Mouse (Mus musculus) testis, adult 2 months (tissue): Measurements from ENCODE around the gene Rbm34. TPM values are rescaled to one million over a fixed set of nuclear protein-coding genes. Genes with fewer than 3 reads are reported as not detected.
A peak's percentile ranks its signal among the peaks of the same experiment; 100 is the strongest.

ENCODE experiments used
- H3K27ac ChIP-seq: fragments of 200-500 bp; 2 replicates; pipeline ENCODE4 v1.5.1; 2012; ENCODE audit warnings: low read depth, low read length; ENCODE audit not compliant: control insufficient read depth, insufficient read depth
- H3K27me3 ChIP-seq: fragments of 200-500 bp; 2 replicates; pipeline ENCODE4 v1.6.1; 2012; ENCODE audit warnings: mild to moderate bottlenecking, low read length, moderate library complexity; ENCODE audit not compliant: control insufficient read depth, insufficient read depth
- H3K36me3 ChIP-seq: fragments of 200-500 bp; 2 replicates; pipeline ENCODE4 v1.6.1; 2012; ENCODE audit warnings: mild to moderate bottlenecking, low read length; ENCODE audit not compliant: control insufficient read depth, insufficient read depth
- H3K4me1 ChIP-seq: fragments of 200-500 bp; 2 replicates; pipeline ENCODE4 v1.6.1; 2012; ENCODE audit warnings: low read length; ENCODE audit not compliant: control insufficient read depth, insufficient read depth
- H3K4me3 ChIP-seq: fragments of 200-500 bp; 2 replicates; pipeline ENCODE4 v1.5.1; 2012; ENCODE audit warnings: low read depth, mild to moderate bottlenecking, low read length, moderate library complexity, mixed read lengths; ENCODE audit not compliant: control insufficient read depth
- CTCF ChIP-seq: fragments of 200-500 bp; IDR thresholded peaks from 2 replicates; pipeline ENCODE4 v1.5.1; 2012; ENCODE audit warnings: low read depth, mild to moderate bottlenecking, inconsistent platforms, low read length, moderate library complexity; ENCODE audit not compliant: control insufficient read depth, insufficient read depth, insufficient replicate concordance
- POLR2A ChIP-seq: fragments of 200-500 bp; IDR thresholded peaks from 2 replicates; pipeline ENCODE4 v1.6.1; 2012; ENCODE audit warnings: low read depth, mild to moderate bottlenecking, inconsistent platforms, low read length, moderate library complexity; ENCODE audit not compliant: control insufficient read depth
- polyA plus RNA-seq: library from polyadenylated mRNA; depleted of rRNA; stranded (reverse); fragments of >200 nt; gene quantifications from 2 replicates; pipeline ENCODE4 v1.2.3, GENCODE M21; 2012

Rbm34 gene
- polyA plus RNA-seq, 1 experiment = 2.6 TPM

DNA sequence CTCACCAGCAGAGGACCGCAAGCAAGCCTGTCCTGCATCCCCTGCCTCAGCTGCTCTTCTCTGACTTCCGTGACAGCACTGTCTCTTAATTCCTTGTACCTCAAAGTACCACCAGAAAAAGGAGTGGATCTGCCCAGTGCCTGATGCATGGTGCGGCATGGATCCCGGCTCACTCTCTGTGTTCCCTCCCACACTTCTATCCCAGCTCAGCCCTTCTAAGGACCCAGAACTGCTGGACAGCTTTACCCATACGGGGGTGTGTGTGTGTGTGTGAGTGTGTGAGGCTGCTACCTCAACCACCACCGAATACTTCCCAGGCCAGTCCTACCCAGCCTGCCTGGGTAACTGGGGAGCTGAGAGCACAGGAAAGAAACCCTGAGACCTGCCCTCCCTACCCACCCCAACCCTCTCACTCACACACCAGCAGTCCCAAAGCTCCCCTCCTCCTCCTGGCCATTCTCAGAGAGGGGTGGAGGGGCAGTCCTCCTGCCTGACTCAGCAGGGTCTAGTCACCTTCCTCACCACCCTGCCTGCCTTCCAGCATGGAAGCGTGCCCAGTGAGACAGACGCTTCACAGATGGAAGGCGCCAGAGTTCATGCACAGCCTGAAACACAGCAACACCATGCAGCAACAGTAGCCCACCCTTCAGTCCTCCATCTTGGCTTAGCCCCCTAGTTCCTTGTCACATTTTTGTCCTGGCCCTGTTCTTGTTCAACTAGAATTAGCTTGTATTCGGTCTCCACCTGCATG lies 41.9 kb downstream of the Rbm34 start:
- Histone ChIP-seq H3K4me1 (no peaks in the 10 kb centered on the region; the same call in 1 of the 2 replicates), H3K36me3 (no peaks in the 10 kb centered on the region; the same call in 1 of the 2 replicates), H3K27ac (no peak overlapping the region), H3K27me3 (no peaks in the 10 kb centered on the region), H3K4me3 (no peak overlapping the region)
- TF ChIP-seq CTCF = no peak
- no peak for TF ChIP-seq POLR2A

DNA sequence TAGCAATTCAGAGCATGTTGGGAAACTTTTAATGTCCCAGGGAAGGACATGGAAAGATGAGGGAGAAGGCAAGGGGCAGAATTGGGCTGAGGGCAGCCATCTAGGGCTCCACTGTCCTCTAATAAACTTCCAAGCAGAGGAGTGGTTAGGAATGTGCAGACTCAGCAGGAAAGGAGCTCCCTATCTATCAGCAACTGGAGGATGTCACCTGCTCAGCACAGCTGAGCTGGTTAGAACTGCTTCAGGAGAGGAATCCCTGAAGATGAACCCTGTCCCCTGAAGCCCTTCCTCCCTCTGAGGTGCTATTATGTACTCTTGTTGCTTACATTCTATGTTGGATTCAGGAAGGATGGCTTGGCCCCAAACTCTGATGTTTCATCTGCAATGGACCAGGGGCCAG lies 42.8 kb downstream of the Rbm34 start:
- H3K27me3 ChIP-seq = no peaks in the 10 kb centered on the region
- H3K4me1 ChIP-seq = no peaks in the 10 kb centered on the region; the same call in 1 of the 2 replicates
- TF ChIP-seq CTCF = no peak
- H3K27ac ChIP-seq = no peak overlapping the region
- no peak overlapping the region for H3K4me3 ChIP-seq
- no peaks in the 10 kb centered on the region; the same call in 1 of the 2 replicates for H3K36me3 ChIP-seq

DNA sequence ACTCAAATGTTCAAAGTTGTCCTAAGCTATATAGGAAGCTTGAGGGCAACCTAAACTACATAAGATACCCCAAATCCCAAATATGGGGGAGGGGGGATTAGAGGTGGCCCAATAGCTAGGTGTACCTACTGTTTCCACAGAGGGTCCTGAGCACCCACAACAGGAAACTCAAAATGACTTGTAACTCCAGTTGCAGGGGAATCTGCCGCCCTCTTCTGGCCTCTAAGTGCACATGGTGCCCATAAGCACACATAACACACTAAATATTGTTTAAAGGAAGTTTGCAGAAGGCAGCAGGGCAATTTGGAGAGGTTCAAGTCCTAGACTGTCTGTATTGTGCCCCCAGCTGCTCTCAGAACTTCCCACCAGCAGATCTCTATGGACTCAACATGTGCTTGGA lies 43.8 kb downstream of the Rbm34 start:
- Histone ChIP-seq H3K27me3 (no peaks in the 10 kb centered on the region), H3K4me1 (no peaks in the 10 kb centered on the region), H3K27ac (no peak overlapping the region), H3K4me3 (no peak overlapping the region), H3K36me3 (no peaks in the 10 kb centered on the region)
- TF ChIP-seq CTCF (no peak), POLR2A (no peak)

DNA sequence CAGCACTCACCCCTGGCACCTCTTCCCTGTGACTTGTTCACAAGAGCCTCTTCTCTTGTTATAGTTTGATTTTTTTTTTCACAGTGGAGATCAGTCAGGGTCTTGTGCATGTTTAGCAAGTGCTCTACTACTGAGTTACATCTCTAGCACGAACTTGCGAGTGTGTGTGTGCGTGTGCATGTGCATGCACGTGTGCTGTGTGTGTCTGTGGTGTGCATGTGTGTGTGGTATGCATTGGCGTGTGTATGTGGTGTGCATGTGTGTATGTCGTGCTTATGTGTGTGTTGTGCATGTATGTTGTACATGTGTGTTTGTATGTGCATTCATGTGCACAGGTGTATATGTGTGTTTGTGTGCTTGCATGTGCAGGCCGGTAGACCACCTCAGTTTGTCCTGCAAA lies 47.9 kb downstream of the Rbm34 start:
- H3K27ac ChIP-seq = no peak overlapping the region
- no peaks in the 10 kb centered on the region for H3K36me3 ChIP-seq
- H3K4me3 ChIP-seq = no peak overlapping the region
- no peaks in the 10 kb centered on the region; the same call in 1 of the 2 replicates for H3K4me1 ChIP-seq
- TF ChIP-seq POLR2A (no peak), CTCF (no peak)
- no peaks in the 10 kb centered on the region for H3K27me3 ChIP-seq

DNA sequence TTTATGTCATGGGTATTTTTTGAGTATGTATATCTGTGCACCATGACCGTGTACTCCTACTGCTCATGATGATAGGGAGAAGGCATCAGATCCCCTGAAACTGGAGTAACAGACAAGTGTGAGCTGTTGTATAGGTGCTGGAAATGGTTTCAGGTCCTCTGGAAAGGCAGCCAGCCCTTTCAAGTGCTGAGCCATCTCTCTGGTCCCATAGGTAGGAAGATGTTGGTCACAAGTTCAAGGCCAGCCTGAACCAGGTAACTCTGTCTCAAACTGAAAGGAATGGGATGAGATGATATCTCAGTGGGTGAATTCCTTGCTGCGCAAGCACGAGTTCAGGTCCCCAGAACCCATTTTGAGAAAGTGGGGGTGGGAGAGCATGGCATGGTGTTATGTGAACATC lies 49.4 kb downstream of the Rbm34 start:
- H3K4me1 ChIP-seq = no peaks in the 10 kb centered on the region; the same call in 1 of the 2 replicates
- no peak overlapping the region for H3K4me3 ChIP-seq
- H3K27me3 ChIP-seq = no peaks in the 10 kb centered on the region
- no peak overlapping the region for H3K27ac ChIP-seq
- TF ChIP-seq CTCF (no peak), POLR2A (no peak)
- no peaks in the 10 kb centered on the region for H3K36me3 ChIP-seq

DNA sequence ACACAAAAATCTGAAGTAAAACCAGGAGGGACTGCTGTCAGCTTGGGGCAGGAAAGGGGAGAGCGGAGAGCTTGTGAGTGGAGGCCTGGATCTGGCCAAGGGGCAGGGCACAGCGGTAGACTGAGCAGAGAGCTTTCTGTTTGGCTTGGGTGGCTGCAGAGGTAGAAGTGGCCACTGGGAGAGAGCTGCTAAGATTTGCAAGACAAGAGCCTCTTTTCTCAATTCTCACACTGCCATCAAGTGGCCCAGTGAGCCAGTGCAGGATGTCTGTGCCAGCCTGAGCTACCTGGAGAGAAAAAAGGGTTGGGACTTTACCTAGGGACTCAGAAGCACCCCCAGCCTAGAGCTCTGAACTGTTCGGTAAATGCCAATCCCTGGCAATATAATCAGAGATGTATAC lies 50.0 kb downstream of the Rbm34 start:
- Histone ChIP-seq H3K4me1 (no peaks in the 10 kb centered on the region; the same call in 1 of the 2 replicates), H3K27ac (no peak overlapping the region), H3K27me3 (no peaks in the 10 kb centered on the region), H3K4me3 (no peak overlapping the region), H3K36me3 (no peaks in the 10 kb centered on the region)
- TF ChIP-seq CTCF = peak; percentile 59
- no peak for TF ChIP-seq POLR2A

DNA sequence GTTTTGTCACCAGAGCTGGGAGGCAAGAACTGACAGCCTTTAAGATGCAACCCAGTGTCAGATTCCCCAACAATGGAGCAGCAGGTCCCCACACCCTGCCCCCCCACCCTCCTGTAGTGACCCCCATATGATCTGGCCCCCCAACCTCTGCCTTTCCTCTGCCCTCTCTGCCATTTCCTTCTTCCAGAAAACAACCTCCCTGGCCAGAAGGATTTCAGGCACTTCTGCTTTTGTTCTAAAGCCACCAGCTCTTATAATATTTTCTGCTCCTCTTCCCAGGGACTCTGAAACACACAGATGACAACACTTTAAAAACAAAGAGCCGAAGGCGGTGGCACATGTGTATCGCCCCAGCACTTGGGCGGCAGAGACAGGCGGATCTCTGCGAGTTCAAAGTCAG lies 50.5 kb downstream of the Rbm34 start:
- H3K36me3 ChIP-seq = no peaks in the 10 kb centered on the region
- no peak overlapping the region for H3K4me3 ChIP-seq
- no peaks in the 10 kb centered on the region; the same call in 1 of the 2 replicates for H3K4me1 ChIP-seq
- H3K27me3 ChIP-seq = no peaks in the 10 kb centered on the region
- H3K27ac ChIP-seq = no peak overlapping the region
- no peak for TF ChIP-seq CTCF
- no peak for TF ChIP-seq POLR2A

DNA sequence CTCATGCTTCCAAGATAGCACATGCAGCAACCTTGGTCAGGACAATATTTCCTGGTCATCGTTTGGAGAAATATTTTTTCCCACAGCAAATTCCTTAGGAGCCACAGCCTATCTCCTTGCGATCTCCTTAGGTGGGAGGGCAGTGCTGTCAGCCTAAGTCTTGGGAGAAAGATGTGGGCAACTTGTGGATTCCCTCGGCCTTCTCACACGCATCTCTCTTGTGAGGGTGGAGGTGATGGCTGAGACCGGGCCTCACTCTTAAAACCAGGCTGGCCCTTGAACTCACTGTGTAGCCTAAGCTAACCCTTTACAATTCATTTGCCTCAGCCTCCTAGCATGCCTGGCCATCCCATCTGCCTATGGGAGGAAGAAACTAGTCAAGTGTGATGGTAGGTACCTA lies 51.2 kb downstream of the Rbm34 start:
- H3K36me3 ChIP-seq = no peaks in the 10 kb centered on the region
- no peak for TF ChIP-seq POLR2A
- no peak for TF ChIP-seq CTCF
- no peak overlapping the region for H3K4me3 ChIP-seq
- no peaks in the 10 kb centered on the region; the same call in 1 of the 2 replicates for H3K4me1 ChIP-seq
- H3K27me3 ChIP-seq = no peaks in the 10 kb centered on the region
- H3K27ac ChIP-seq = no peak overlapping the region
